Mouse (Mus musculus): ENCODE data around the gene Oxct1. TPM values are rescaled to one million over a fixed set of nuclear protein-coding genes. Genes with fewer than 3 reads are reported as not detected.

Gene Oxct1
- polyA plus RNA-seq (2015; fragmentation: Nextera tagmentation; extraction: Ambion mirVana), result 184 and 212 TPM in 2 replicates

- peak within 1 kb of the TSS; percentile 98 for H3K27ac ChIP-seq (ENCODE audit: low read length)
- no peaks in the 10 kb centered on the region for H3K9me3 ChIP-seq (ENCODE audit: control insufficient read depth, low read length)
- H3K36me3 ChIP-seq (ENCODE audit: control insufficient read depth, insufficient read depth, low read length), result no peaks in the 10 kb centered on the region
- H3K9ac ChIP-seq (ENCODE audit: low read depth, low read length), result peak within 1 kb of the TSS; percentile 91
- H3K4me1 ChIP-seq (ENCODE audit: control insufficient read depth, insufficient read depth, low read length), result peaks cover 12% of the 10 kb centered on the region
- no peaks in the 10 kb centered on the region for H3K27me3 ChIP-seq (replicated peaks; ENCODE audit: control insufficient read depth, insufficient read depth, low read length)
- under 1% methylated on average over 45 of the region's 45 CpGs for WGBS
- peak; percentile 96 for ATAC-seq
- H3K4me3 ChIP-seq (ENCODE audit: low read length), result peak within 1 kb of the TSS; percentile 92
- H3K4me2 ChIP-seq (ENCODE audit: low read depth, low read length), result peak within 1 kb of the TSS; percentile 82
These were observed at the start of gene Oxct1 for GRCm38 (mm10) chr15:4026231-4026773. Gene Oxct1 (plus strand): TSS chr15:4026383.

- Histone ChIP-seq H3K9ac (ENCODE audit: low read depth, low read length) (no peak overlapping the region), H3K4me3 (ENCODE audit: low read length) (no peak overlapping the region), H3K27me3 (replicated peaks; ENCODE audit: control insufficient read depth, insufficient read depth, low read length) (no peaks in the 10 kb centered on the region), H3K4me1 (ENCODE audit: control insufficient read depth, insufficient read depth, low read length) (peaks cover 7% of the 10 kb centered on the region; the same call in 1 of the 2 replicates), H3K4me2 (ENCODE audit: low read depth, low read length) (no peak overlapping the region), H3K27ac (ENCODE audit: low read length) (no peak overlapping the region), H3K9me3 (ENCODE audit: control insufficient read depth, low read length) (no peaks in the 10 kb centered on the region), H3K36me3 (ENCODE audit: control insufficient read depth, insufficient read depth, low read length) (no peaks in the 10 kb centered on the region)
- 94% methylated on average over 2 of the region's 2 CpGs for WGBS
- no peak for ATAC-seq
These were observed 47.9 kb upstream of the Oxct1 start for GRCm38 (mm10) chr15:3978279-3978678.

- Histone ChIP-seq H3K4me3 (ENCODE audit: low read length) (peak within 1 kb of the TSS; percentile 70), H3K27me3 (replicated peaks; ENCODE audit: control insufficient read depth, insufficient read depth, low read length) (no peaks in the 10 kb centered on the region), H3K36me3 (ENCODE audit: control insufficient read depth, insufficient read depth, low read length) (no peaks in the 10 kb centered on the region; the same call in 1 of the 2 replicates), H3K9me3 (ENCODE audit: control insufficient read depth, low read length) (no peaks in the 10 kb centered on the region), H3K4me2 (ENCODE audit: low read depth, low read length) (peak within 1 kb of the TSS; percentile 58), H3K9ac (ENCODE audit: low read depth, low read length) (peak within 1 kb of the TSS; percentile 96), H3K27ac (ENCODE audit: low read length) (peak within 1 kb of the TSS; percentile 98), H3K4me1 (ENCODE audit: control insufficient read depth, insufficient read depth, low read length) (peaks cover 7% of the 10 kb centered on the region; the same call in 1 of the 2 replicates)
- 1% methylated on average over 58 of the region's 61 CpGs for WGBS
- peak; percentile 96 for ATAC-seq
These were observed 46.9 kb upstream of the Oxct1 start, which contains the start of gene Fbxo4 for GRCm38 (mm10) chr15:3979061-3979848. Gene Fbxo4 (minus strand): TSS chr15:3979573.

GRCm38 (mm10) chr15:3979871-3980270 is 46.3 kb upstream of the Oxct1 start:
- H3K36me3 ChIP-seq (ENCODE audit: control insufficient read depth, insufficient read depth, low read length), result no peaks in the 10 kb centered on the region; the same call in 1 of the 2 replicates
- H3K27me3 ChIP-seq (replicated peaks; ENCODE audit: control insufficient read depth, insufficient read depth, low read length), result no peaks in the 10 kb centered on the region
- H3K4me3 ChIP-seq (ENCODE audit: low read length), result no peak overlapping the region
- H3K9ac ChIP-seq (ENCODE audit: low read depth, low read length), result no peak overlapping the region
- WGBS, result 72% methylated on average over 3 of the region's 3 CpGs
- H3K9me3 ChIP-seq (ENCODE audit: control insufficient read depth, low read length), result no peaks in the 10 kb centered on the region
- H3K4me1 ChIP-seq (ENCODE audit: control insufficient read depth, insufficient read depth, low read length), result peaks cover 7% of the 10 kb centered on the region; the same call in 1 of the 2 replicates
- H3K27ac ChIP-seq (ENCODE audit: low read length), result peak overlapping the region; percentile 98
- H3K4me2 ChIP-seq (ENCODE audit: low read depth, low read length), result peak overlapping the region; percentile 58; the same call in 1 of the 2 replicates
- peak; percentile 32; the same call in 1 of the 2 replicates for ATAC-seq

- peaks cover 7% of the 10 kb centered on the region; the same call in 1 of the 2 replicates for H3K4me1 ChIP-seq (ENCODE audit: control insufficient read depth, insufficient read depth, low read length)
- no peak overlapping the region for H3K27ac ChIP-seq (ENCODE audit: low read length)
- no peak for ATAC-seq
- no peak overlapping the region for H3K4me3 ChIP-seq (ENCODE audit: low read length)
- peaks cover 4% of the 10 kb centered on the region for H3K36me3 ChIP-seq (ENCODE audit: control insufficient read depth, insufficient read depth, low read length)
- H3K9me3 ChIP-seq (ENCODE audit: control insufficient read depth, low read length), result no peaks in the 10 kb centered on the region
- WGBS, result 85% methylated on average over 5 of the region's 5 CpGs
- no peaks in the 10 kb centered on the region for H3K27me3 ChIP-seq (replicated peaks; ENCODE audit: control insufficient read depth, insufficient read depth, low read length)
- H3K4me2 ChIP-seq (ENCODE audit: low read depth, low read length), result no peak overlapping the region
- H3K9ac ChIP-seq (ENCODE audit: low read depth, low read length), result no peak overlapping the region
These were observed 43.5 kb upstream of the Oxct1 start for GRCm38 (mm10) chr15:3982732-3983131.

- H3K4me3 ChIP-seq (ENCODE audit: low read length), result no peak overlapping the region
- peaks cover 6% of the 10 kb centered on the region for H3K36me3 ChIP-seq (ENCODE audit: control insufficient read depth, insufficient read depth, low read length)
- H3K27me3 ChIP-seq (replicated peaks; ENCODE audit: control insufficient read depth, insufficient read depth, low read length), result no peaks in the 10 kb centered on the region
- H3K4me1 ChIP-seq (ENCODE audit: control insufficient read depth, insufficient read depth, low read length), result peaks cover 3% of the 10 kb centered on the region; the same call in 1 of the 2 replicates
- no peaks in the 10 kb centered on the region for H3K9me3 ChIP-seq (ENCODE audit: control insufficient read depth, low read length)
- no peak overlapping the region for H3K27ac ChIP-seq (ENCODE audit: low read length)
- H3K4me2 ChIP-seq (ENCODE audit: low read depth, low read length), result no peak overlapping the region
- 88% methylated on average over 2 of the region's 2 CpGs for WGBS
- H3K9ac ChIP-seq (ENCODE audit: low read depth, low read length), result no peak overlapping the region
- ATAC-seq, result no peak
These were observed 41.3 kb upstream of the Oxct1 start for GRCm38 (mm10) chr15:3984876-3985275.

- ATAC-seq, result no peak
- H3K36me3 ChIP-seq (ENCODE audit: control insufficient read depth, insufficient read depth, low read length), result peaks cover 16% of the 10 kb centered on the region
- H3K9ac ChIP-seq (ENCODE audit: low read depth, low read length), result no peak overlapping the region
- WGBS, result 68% methylated on average over 2 of the region's 2 CpGs
- H3K9me3 ChIP-seq (ENCODE audit: control insufficient read depth, low read length), result no peaks in the 10 kb centered on the region
- no peaks in the 10 kb centered on the region for H3K4me1 ChIP-seq (ENCODE audit: control insufficient read depth, insufficient read depth, low read length)
- no peak overlapping the region for H3K27ac ChIP-seq (ENCODE audit: low read length)
- H3K27me3 ChIP-seq (replicated peaks; ENCODE audit: control insufficient read depth, insufficient read depth, low read length), result no peaks in the 10 kb centered on the region
- no peak overlapping the region for H3K4me3 ChIP-seq (ENCODE audit: low read length)
- H3K4me2 ChIP-seq (ENCODE audit: low read depth, low read length), result no peak overlapping the region
These were observed 38.2 kb upstream of the Oxct1 start for GRCm38 (mm10) chr15:3987981-3988380.

- Histone ChIP-seq H3K4me3 (ENCODE audit: low read length) (peak overlapping the region; percentile 86), H3K27me3 (replicated peaks; ENCODE audit: control insufficient read depth, insufficient read depth, low read length) (no peaks in the 10 kb centered on the region), H3K4me1 (ENCODE audit: control insufficient read depth, insufficient read depth, low read length) (no peaks in the 10 kb centered on the region), H3K9ac (ENCODE audit: low read depth, low read length) (peak overlapping the region; percentile 90), H3K9me3 (ENCODE audit: control insufficient read depth, low read length) (no peaks in the 10 kb centered on the region), H3K36me3 (ENCODE audit: control insufficient read depth, insufficient read depth, low read length) (peaks cover 10% of the 10 kb centered on the region; the same call in 1 of the 2 replicates), H3K27ac (ENCODE audit: low read length) (peak overlapping the region; percentile 96), H3K4me2 (ENCODE audit: low read depth, low read length) (peak overlapping the region; percentile 45)
- ATAC-seq, result no peak
- 25% methylated on average over 14 of the region's 14 CpGs for WGBS
These were observed 31.2 kb upstream of the Oxct1 start for GRCm38 (mm10) chr15:3994852-3995447.

Data from intestine, embryonic 16.5 days (tissue).